Mouse (Mus musculus): ENCODE results near the gene Olfr1381.
"Not testable (repeated sequence)": the region's sequence is repeated elsewhere in the genome, so short reads cannot be mapped to it uniquely, and the experiment has no call there.

The Olfr1381 gene

DNA sequence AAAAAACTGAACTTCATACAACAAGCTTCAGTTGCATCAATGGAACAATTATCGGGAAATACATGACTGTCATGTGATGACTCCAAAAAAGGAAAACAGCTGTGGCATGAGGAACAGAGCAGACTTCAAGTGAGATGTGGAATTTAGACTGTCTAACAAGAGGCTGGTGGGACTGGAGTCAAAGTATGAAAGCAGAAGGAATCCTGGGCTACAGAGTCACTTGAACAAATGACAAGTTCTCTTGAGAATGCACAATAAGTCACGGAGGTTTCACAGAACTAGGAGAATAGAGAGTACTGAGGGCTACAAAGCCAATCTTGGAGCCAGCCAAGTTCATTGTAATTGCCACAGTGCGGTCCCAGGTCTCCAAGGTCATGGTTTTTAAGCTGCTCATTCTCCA, at the start of gene Olfr1381:
Gene Olfr1381 (plus strand): TSS at position 301 of the 400 bp plus-strand sequence.
- DNase-seq (ENCODE audit: low spot score), result not testable (repeated sequence)

DNA sequence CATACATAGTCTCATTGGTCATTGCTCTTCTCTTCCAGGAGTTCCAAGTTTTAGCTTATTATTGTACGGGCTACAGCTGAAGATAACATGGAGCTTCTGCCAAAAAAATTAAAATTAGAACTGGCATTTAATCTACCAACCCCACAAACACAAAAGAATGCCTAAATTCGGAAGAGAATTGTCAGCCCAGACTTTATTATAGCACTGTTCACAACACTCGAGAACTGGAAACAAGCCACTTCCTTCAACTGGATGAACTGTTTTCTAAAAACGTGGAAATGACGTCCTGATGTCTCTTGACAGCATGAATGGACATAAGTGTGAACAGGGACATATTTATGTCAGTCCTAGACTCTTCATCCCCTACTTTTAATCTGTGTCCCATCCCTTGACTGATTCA, 25.2 kb upstream of the Olfr1381 start:
- no peak for DNase-seq (ENCODE audit: low spot score)

DNA sequence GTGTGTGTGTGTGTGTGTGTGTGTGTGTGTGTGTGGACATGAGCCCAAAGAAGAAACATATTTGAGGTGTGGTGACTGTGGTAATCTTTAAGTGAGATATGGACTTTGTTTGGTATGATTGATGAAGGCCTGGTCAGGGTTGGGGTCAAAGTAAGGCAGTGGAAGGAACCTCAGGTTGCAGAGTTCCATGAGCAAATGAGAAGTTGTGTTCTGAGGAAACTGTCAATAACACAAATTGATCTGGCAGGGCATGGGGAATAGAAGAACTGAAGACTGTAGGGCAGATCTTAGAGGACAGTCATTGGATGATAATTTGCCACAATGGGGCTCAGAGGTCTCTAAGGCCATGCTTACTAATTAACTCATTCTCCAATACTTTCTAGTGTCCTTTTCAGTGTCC, 23.9 kb upstream of the Olfr1381 start, which contains the start of gene Olfr1383:
Gene Olfr1383 (plus strand): TSS at position 301 of the 400 bp plus-strand sequence.
- no peak for DNase-seq (ENCODE audit: low spot score)

DNA sequence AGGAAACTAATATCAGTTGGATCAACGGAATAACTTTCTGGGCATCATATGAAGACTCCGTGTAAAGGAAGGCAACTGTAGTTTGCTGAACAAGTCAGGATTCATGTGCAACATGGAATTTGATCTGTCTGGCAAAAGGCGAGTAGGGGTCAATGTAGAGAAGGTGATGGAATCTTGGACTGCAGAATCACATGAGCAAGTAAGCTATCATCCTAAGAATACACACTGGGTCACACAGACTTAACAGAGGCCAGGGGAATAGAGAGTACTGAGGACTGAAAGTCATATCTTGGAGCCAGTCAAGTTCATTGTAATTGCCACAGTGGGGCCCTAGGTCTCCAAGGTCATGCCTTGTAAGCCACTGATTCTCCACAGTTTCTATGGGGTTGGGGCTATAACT, 15.3 kb upstream of the Olfr1381 start, which contains the start of gene Olfr1382:
Gene Olfr1382 (plus strand): TSS at position 301 of the 400 bp plus-strand sequence.
- DNase-seq (ENCODE audit: low spot score), result no peak

DNA sequence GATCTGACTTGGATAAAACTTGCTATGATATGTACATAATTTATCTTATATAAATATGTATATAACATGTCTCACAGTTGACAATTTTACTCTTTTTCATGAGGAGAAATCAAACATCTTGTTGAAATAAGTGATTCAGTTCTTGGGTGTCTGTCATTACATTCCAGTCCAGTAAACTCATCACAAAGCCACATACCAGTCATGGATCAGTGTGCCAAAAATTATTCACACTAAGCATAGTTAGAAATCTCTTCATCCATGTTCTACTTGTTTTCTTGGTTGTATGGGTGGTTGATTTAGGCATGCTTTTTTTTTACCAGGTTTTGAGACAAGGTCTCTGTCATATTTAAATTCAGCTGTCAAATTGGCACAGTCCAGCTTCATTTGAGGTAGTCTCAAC, 10.5 kb upstream of the Olfr1381 start:
- DNase-seq (ENCODE audit: low spot score), result no peak

DNA sequence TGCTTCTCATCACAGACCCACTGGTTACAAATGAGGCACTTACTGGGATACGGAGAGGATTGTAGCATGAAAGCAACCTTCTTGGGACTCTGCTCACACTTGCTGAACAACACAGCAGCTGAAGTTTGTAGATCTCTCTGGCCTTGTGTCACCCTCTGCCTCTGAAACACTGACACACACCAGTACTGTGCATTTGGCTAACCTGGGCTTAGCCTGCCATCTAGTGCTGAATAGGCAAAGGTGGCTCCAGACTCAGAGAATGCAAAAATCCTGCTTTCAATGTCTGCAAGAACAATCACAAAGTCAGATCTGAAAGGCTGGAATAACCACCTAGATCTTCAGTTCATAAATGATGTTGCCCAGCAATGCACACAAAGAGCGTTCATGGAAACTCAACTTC, 6.6 kb upstream of the Olfr1381 start:
- peak; percentile 7 for DNase-seq (ENCODE audit: low spot score)

DNA sequence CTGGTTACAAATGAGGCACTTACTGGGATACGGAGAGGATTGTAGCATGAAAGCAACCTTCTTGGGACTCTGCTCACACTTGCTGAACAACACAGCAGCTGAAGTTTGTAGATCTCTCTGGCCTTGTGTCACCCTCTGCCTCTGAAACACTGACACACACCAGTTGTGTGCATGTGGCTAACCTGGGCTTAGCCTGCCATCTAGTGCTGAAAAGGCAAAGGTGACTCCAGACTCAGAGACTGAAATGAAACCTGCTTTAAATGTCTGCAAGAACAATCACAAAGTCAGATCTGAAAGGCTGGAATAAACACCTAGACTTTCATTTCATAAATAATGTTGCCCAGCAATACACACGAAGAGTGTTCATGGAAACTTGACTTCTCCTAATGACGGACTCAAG, 10.8 kb downstream of the Olfr1381 start:
- not testable (repeated sequence) for DNase-seq (ENCODE audit: low spot score)

DNA sequence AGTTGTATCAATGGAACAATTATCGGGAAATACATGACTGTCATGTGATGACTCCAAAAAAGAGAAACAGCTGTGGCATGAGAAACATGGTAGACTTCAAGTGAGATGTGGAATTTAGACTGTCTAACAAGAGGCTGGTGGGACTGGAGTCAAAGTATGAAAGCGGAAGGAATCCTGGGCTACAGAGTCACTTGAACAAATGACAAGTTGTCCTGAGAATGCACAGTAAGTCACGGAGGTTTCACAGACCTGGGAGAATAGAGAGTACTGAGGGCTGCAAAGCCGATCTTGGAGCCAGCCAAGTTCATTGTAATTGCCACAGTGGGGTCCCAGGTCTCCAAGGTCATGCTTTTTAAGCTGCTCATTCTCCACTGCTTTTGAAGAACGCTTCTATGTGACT, 13.3 kb downstream of the Olfr1381 start, which contains the start of gene Olfr1380:
Gene Olfr1380 (plus strand): TSS at position 301 of the 400 bp plus-strand sequence.
- DNase-seq (ENCODE audit: low spot score), result not testable (repeated sequence)

DNA sequence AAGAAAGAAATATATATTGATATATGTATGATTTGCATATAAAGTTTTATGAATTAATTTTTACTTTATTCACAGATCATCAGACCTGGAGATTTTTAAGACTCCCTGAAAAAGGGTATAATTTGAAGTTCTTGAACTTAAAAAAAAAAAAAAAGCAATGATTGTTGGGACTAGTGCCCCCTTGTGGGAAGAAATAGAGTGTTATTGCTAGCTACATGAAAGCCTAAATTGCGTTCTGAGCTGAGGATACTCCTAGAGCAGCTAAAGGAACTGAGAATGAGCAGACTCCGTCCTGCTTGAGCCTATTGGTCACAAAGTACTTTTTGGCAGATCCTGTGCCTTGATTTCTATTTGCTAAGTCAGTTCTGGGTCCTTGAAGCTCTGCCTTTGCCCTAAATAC, 31.8 kb downstream of the Olfr1381 start:
- DNase-seq (ENCODE audit: low spot score), result peak; percentile 32

DNA sequence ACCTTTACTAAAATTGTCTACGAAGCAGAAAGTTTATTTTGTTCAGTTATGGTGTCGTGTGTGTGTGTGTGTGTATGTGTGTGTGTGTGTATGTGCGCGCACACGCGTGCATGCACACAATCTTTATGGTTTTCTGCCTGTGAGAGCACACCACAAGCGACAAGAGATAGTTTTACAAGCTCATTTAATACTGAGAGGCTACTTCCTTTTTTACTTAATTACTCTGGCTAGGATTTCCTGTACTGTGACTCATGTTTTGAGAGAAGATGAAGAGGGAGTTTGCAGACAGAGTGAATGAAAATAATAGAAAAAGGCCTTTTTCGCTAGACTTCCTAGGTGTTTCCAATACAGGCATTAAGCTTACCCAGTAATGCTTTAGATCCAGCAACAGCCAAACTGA, 37.2 kb downstream of the Olfr1381 start:
- DNase-seq (ENCODE audit: low spot score), result not testable (repeated sequence)

DNA sequence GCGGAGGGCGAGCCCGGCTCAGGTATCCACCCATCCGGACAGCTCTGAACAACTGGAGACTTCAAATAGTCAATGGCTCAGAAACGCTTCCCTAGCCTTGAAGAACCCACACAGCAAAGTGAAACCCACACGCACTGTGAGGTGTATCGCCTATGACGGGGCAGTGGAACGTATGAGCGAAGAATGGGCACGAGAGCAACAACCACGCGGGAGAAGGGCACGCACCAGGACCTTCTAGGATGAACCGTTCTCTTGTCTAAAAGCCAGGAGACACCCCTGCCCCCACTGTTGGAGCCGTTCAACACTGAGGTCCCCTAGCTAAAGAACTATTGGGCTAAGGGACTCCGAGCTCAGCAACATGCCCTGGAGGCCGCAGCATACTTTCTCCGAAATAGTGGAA, 47.0 kb downstream of the Olfr1381 start:
- no peak for DNase-seq (ENCODE audit: low spot score)

DNA sequence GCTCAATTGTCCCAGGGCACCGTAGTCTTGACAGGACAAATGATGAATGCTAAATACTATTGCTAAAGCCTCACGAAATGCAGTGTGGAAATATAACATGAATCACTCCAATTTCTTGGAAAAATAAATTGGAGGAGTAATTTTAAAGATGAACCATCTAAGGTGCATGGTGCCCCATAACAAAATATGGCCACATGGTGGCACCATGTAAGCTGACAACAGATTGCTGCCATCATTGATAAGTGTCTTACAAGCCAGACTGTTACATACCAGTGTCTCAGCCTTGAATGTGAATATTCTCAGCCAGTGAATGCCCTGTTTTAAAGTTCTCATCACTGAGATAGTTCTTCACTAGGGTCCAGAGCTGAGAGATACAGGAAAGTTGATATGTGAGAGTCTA, 53.9 kb downstream of the Olfr1381 start:
- DNase-seq (ENCODE audit: low spot score), result not testable (repeated sequence)
